Mouse (Mus musculus) liver, embryonic 12.5 days (tissue): ENCODE measurements around the gene Unk. TPM values are rescaled to one million over a fixed set of nuclear protein-coding genes. Genes with fewer than 3 reads are reported as not detected.

Source experiments
- ATAC-seq: fragments of 200-750 bp; cut with Nextera tagmentation; 2 replicates; pipeline ENCODE4 v1.8.0; 2017; ENCODE audit warnings: moderate number of reproducible peaks, mild to moderate bottlenecking, moderate library complexity
- H3K27ac ChIP-seq: fragments of 300-500 bp; sonication (generic); 2 replicates; pipeline ENCODE4 v1.5.1; 2016; ENCODE audit warnings: mild to moderate bottlenecking
- H3K27me3 ChIP-seq: fragments of 300-500 bp; sonication (generic); replicated peaks from 2 replicates; pipeline ENCODE4 v1.6.1; 2016; ENCODE audit warnings: mild to moderate bottlenecking, moderate library complexity
- H3K36me3 ChIP-seq: fragments of 300-500 bp; sonication (generic); 2 replicates; pipeline ENCODE4 v1.6.1; 2016; ENCODE audit warnings: mild to moderate bottlenecking, moderate library complexity
- H3K4me1 ChIP-seq: fragments of 300-500 bp; sonication (generic); 2 replicates; pipeline ENCODE4 v1.6.1; 2016
- H3K4me2 ChIP-seq: fragments of 300-500 bp; sonication (generic); 2 replicates; pipeline ENCODE4 v1.6.1; 2016; ENCODE audit warnings: mild to moderate bottlenecking, moderate library complexity
- H3K4me3 ChIP-seq: fragments of 300-500 bp; sonication (generic); 2 replicates; pipeline ENCODE4 v1.5.1; 2016; ENCODE audit warnings: mild to moderate bottlenecking, moderate library complexity
- H3K9ac ChIP-seq: fragments of 300-500 bp; sonication (generic); 2 replicates; pipeline ENCODE4 v1.6.1; 2016; ENCODE audit warnings: mild to moderate bottlenecking, moderate library complexity
- H3K9me3 ChIP-seq: fragments of 300-500 bp; sonication (generic); replicated peaks from 2 replicates; pipeline ENCODE4 v1.6.1; 2016; ENCODE audit warnings: mild to moderate bottlenecking, moderate library complexity
- WGBS: fragments of 180-500 bp; shearing (Covaris S2); methylation state at CpG from one replicate; pipeline ENCODE4 v1.1.7; 2016; ENCODE audit not compliant: insufficient replicate concordance; 5-methylcytosine and 5-hydroxymethylcytosine counted together
- polyA plus RNA-seq: library from polyadenylated mRNA; unstranded; fragments of >200 nt; fragmentation: Nextera tagmentation; extraction: Ambion mirVana; gene quantifications from 2 replicates; pipeline ENCODE4 v1.2.1, GENCODE M21; 2016

Gene Unk
- polyA plus RNA-seq, 1 experiment from 2014 or later = 18.7 TPM

- Histone ChIP-seq H3K27me3 (peaks cover 21% of the 10 kb centered on the region), H3K4me3 (no peak overlapping the region), H3K4me2 (no peak overlapping the region), H3K9ac (no peak overlapping the region), H3K36me3 (peaks cover 13% of the 10 kb centered on the region), H3K4me1 (peaks cover 50% of the 10 kb centered on the region), H3K9me3 (no peaks in the 10 kb centered on the region), H3K27ac (no peak overlapping the region)
- WGBS = 87% methylated on average over 3 of the region's 3 CpGs
- ATAC-seq = no peak
Observed at GRCm38 (mm10) chr11:116002894-116003293, 27.2 kb upstream of the Unk start.

- Histone ChIP-seq H3K9me3 (no peaks in the 10 kb centered on the region), H3K9ac (peak overlapping the region; percentile 69), H3K4me3 (peak overlapping the region; percentile 51), H3K27ac (peak overlapping the region; percentile 85), H3K4me2 (peak overlapping the region; percentile 84), H3K4me1 (peaks cover 45% of the 10 kb centered on the region), H3K27me3 (peaks cover 15% of the 10 kb centered on the region), H3K36me3 (peaks cover 26% of the 10 kb centered on the region)
- WGBS = 12% methylated on average over 8 of the region's 8 CpGs
- ATAC-seq = 0 out of 2 replicates have a peak, but pooled peaks have one; percentile 1
Observed at GRCm38 (mm10) chr11:116004186-116004823, 25.8 kb upstream of the Unk start.

GRCm38 (mm10) chr11:116004840-116005700 is 25.1 kb upstream of the Unk start:
- Histone ChIP-seq H3K27ac (peak overlapping the region; percentile 85), H3K9me3 (no peaks in the 10 kb centered on the region), H3K4me3 (peak overlapping the region; percentile 51), H3K4me2 (peak overlapping the region; percentile 84), H3K36me3 (peaks cover 33% of the 10 kb centered on the region), H3K9ac (peak overlapping the region; percentile 69), H3K27me3 (peaks cover 9% of the 10 kb centered on the region), H3K4me1 (peaks cover 40% of the 10 kb centered on the region)
- 6% methylated on average over 53 of the region's 54 CpGs for WGBS
- ATAC-seq = peak; percentile 76

GRCm38 (mm10) chr11:116005701-116006419 is 24.3 kb upstream of the Unk start:
- peak overlapping the region; percentile 84 for H3K4me2 ChIP-seq
- peaks cover 4% of the 10 kb centered on the region; the same call in 1 of the 2 replicates for H3K27me3 ChIP-seq
- H3K4me1 ChIP-seq = peaks cover 48% of the 10 kb centered on the region
- H3K9ac ChIP-seq = peak overlapping the region; percentile 69
- peaks cover 41% of the 10 kb centered on the region for H3K36me3 ChIP-seq
- WGBS = 59% methylated on average over 9 of the region's 9 CpGs
- H3K9me3 ChIP-seq = no peaks in the 10 kb centered on the region
- H3K27ac ChIP-seq = peak overlapping the region; percentile 85
- ATAC-seq = peak; percentile 5
- peak overlapping the region; percentile 51 for H3K4me3 ChIP-seq

- H3K4me3 ChIP-seq = no peak overlapping the region
- WGBS = 83% methylated on average over 28 of the region's 28 CpGs
- no peaks in the 10 kb centered on the region for H3K9me3 ChIP-seq
- H3K4me2 ChIP-seq = no peak overlapping the region
- no peak overlapping the region for H3K9ac ChIP-seq
- H3K27ac ChIP-seq = no peak overlapping the region
- H3K4me1 ChIP-seq = peaks cover 62% of the 10 kb centered on the region
- no peaks in the 10 kb centered on the region for H3K27me3 ChIP-seq
- no peak for ATAC-seq
- peaks cover 44% of the 10 kb centered on the region for H3K36me3 ChIP-seq
Observed at GRCm38 (mm10) chr11:116007095-116007850, 22.8 kb upstream of the Unk start.

GRCm38 (mm10) chr11:116008411-116008810 is 21.7 kb upstream of the Unk start:
- peaks cover 44% of the 10 kb centered on the region for H3K36me3 ChIP-seq
- no peak overlapping the region for H3K27ac ChIP-seq
- no peak for ATAC-seq
- H3K27me3 ChIP-seq = 0 out of 2 replicates have a peak, but pooled peaks cover 6% of the 10 kb centered on the region
- peaks cover 72% of the 10 kb centered on the region for H3K4me1 ChIP-seq
- no peak overlapping the region for H3K9ac ChIP-seq
- H3K9me3 ChIP-seq = no peaks in the 10 kb centered on the region
- H3K4me2 ChIP-seq = no peak overlapping the region
- no peak overlapping the region for H3K4me3 ChIP-seq
- 77% methylated on average over 11 of the region's 11 CpGs for WGBS

GRCm38 (mm10) chr11:116008832-116009375 is 21.2 kb upstream of the Unk start:
- WGBS = 88% methylated on average over 13 of the region's 13 CpGs

GRCm38 (mm10) chr11:116009661-116010060 is 20.5 kb upstream of the Unk start:
- WGBS = 83% methylated on average over 11 of the region's 11 CpGs
- ATAC-seq = no peak
- Histone ChIP-seq H3K9me3 (no peaks in the 10 kb centered on the region), H3K4me2 (no peak overlapping the region), H3K27ac (no peak overlapping the region), H3K36me3 (peaks cover 44% of the 10 kb centered on the region), H3K9ac (no peak overlapping the region), H3K27me3 (peaks cover 11% of the 10 kb centered on the region; the same call in 1 of the 2 replicates), H3K4me1 (peaks cover 61% of the 10 kb centered on the region), H3K4me3 (no peak overlapping the region)

More at GRCm38 (mm10) chr11:116008832-116009375, 21.2 kb upstream of the Unk start:
- Histone ChIP-seq H3K36me3 (peaks cover 44% of the 10 kb centered on the region), H3K27me3 (0 out of 2 replicates have a peak, but pooled peaks cover 8% of the 10 kb centered on the region), H3K27ac (no peak overlapping the region), H3K4me1 (peaks cover 68% of the 10 kb centered on the region), H3K4me2 (no peak overlapping the region), H3K9ac (no peak overlapping the region), H3K4me3 (no peak overlapping the region), H3K9me3 (no peaks in the 10 kb centered on the region)
- ATAC-seq = no peak

GRCm38 (mm10) chr11:116010146-116010545 is 20.0 kb upstream of the Unk start:
- H3K36me3 ChIP-seq = peaks cover 44% of the 10 kb centered on the region
- H3K27ac ChIP-seq = no peak overlapping the region
- peaks cover 11% of the 10 kb centered on the region; the same call in 1 of the 2 replicates for H3K27me3 ChIP-seq
- no peak overlapping the region for H3K9ac ChIP-seq
- no peak overlapping the region for H3K4me2 ChIP-seq
- ATAC-seq = no peak
- peaks cover 61% of the 10 kb centered on the region for H3K4me1 ChIP-seq
- H3K4me3 ChIP-seq = no peak overlapping the region
- no peaks in the 10 kb centered on the region for H3K9me3 ChIP-seq
- 87% methylated on average over 7 of the region's 8 CpGs for WGBS

- Histone ChIP-seq H3K4me3 (no peak overlapping the region), H3K9ac (no peak overlapping the region), H3K9me3 (no peaks in the 10 kb centered on the region), H3K4me1 (peaks cover 57% of the 10 kb centered on the region), H3K27me3 (peaks cover 11% of the 10 kb centered on the region; the same call in 1 of the 2 replicates), H3K36me3 (peaks cover 44% of the 10 kb centered on the region), H3K27ac (peak overlapping the region; percentile 83; the same call in 1 of the 2 replicates), H3K4me2 (peak overlapping the region; percentile 93; the same call in 1 of the 2 replicates)
- 75% methylated on average over 5 of the region's 5 CpGs for WGBS
- no peak for ATAC-seq
Observed at GRCm38 (mm10) chr11:116010948-116011347, 19.2 kb upstream of the Unk start.
